Mouse (Mus musculus) testis, adult 2 months (tissue): ENCODE results near the gene Dpp6. TPM values are rescaled to one million over a fixed set of nuclear protein-coding genes. Genes with fewer than 3 reads are reported as not detected.

Experiments
- H3K27ac ChIP-seq: fragments of 200-500 bp; 2 replicates; pipeline ENCODE4 v1.5.1; 2012; ENCODE audit warnings: low read depth, low read length; ENCODE audit not compliant: control insufficient read depth, insufficient read depth
- H3K27me3 ChIP-seq: fragments of 200-500 bp; 2 replicates; pipeline ENCODE4 v1.6.1; 2012; ENCODE audit warnings: mild to moderate bottlenecking, low read length, moderate library complexity; ENCODE audit not compliant: control insufficient read depth, insufficient read depth
- H3K36me3 ChIP-seq: fragments of 200-500 bp; 2 replicates; pipeline ENCODE4 v1.6.1; 2012; ENCODE audit warnings: mild to moderate bottlenecking, low read length; ENCODE audit not compliant: control insufficient read depth, insufficient read depth
- H3K4me1 ChIP-seq: fragments of 200-500 bp; 2 replicates; pipeline ENCODE4 v1.6.1; 2012; ENCODE audit warnings: low read length; ENCODE audit not compliant: control insufficient read depth, insufficient read depth
- H3K4me3 ChIP-seq: fragments of 200-500 bp; 2 replicates; pipeline ENCODE4 v1.5.1; 2012; ENCODE audit warnings: low read depth, mild to moderate bottlenecking, low read length, moderate library complexity, mixed read lengths; ENCODE audit not compliant: control insufficient read depth
- CTCF ChIP-seq: fragments of 200-500 bp; IDR thresholded peaks from 2 replicates; pipeline ENCODE4 v1.5.1; 2012; ENCODE audit warnings: low read depth, mild to moderate bottlenecking, inconsistent platforms, low read length, moderate library complexity; ENCODE audit not compliant: control insufficient read depth, insufficient read depth, insufficient replicate concordance
- POLR2A ChIP-seq: fragments of 200-500 bp; IDR thresholded peaks from 2 replicates; pipeline ENCODE4 v1.6.1; 2012; ENCODE audit warnings: low read depth, mild to moderate bottlenecking, inconsistent platforms, low read length, moderate library complexity; ENCODE audit not compliant: control insufficient read depth
- polyA plus RNA-seq: library from polyadenylated mRNA; depleted of rRNA; stranded (reverse); fragments of >200 nt; gene quantifications from 2 replicates; pipeline ENCODE4 v1.2.3, GENCODE M21; 2012

Gene Dpp6
- polyA plus RNA-seq, 1 experiment = 8.3 TPM

DNA sequence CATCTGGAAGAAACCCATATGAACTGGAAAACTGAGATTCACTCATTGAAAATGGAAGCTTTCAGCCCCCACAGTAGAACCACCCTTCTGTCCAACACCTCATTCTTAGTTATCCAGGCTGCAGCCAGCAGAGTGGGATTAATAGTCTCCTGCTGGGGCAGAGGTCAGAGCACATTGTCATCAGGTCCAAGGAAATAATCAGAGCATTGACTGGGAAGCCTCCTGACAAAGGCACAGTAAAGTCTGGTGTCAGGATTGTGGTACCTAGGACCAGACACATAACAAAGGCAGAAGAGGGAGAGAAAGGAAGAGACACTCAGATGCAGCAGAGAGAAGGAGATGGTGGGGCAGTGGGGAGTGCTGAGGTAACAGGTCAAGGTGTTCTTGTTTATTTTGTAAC, 93.3 kb downstream of the Dpp6 start:
- Histone ChIP-seq H3K36me3 (no peaks in the 10 kb centered on the region), H3K4me3 (no peak overlapping the region), H3K27me3 (no peaks in the 10 kb centered on the region), H3K27ac (no peak overlapping the region), H3K4me1 (no peaks in the 10 kb centered on the region)
- TF ChIP-seq POLR2A = no peak
- no peak for TF ChIP-seq CTCF

GRCm38 (mm10) chr5:26911965-26912364, 95.0 kb downstream of the Dpp6 start:
- no peaks in the 10 kb centered on the region for H3K27me3 ChIP-seq
- H3K4me3 ChIP-seq = no peak overlapping the region
- TF ChIP-seq POLR2A = no peak
- TF ChIP-seq CTCF = no peak
- no peaks in the 10 kb centered on the region for H3K4me1 ChIP-seq
- H3K36me3 ChIP-seq = no peaks in the 10 kb centered on the region
- no peak overlapping the region for H3K27ac ChIP-seq

GRCm38 (mm10) chr5:26918763-26919162, 101.8 kb downstream of the Dpp6 start:
- TF ChIP-seq CTCF (no peak), POLR2A (no peak)
- Histone ChIP-seq H3K27me3 (no peaks in the 10 kb centered on the region), H3K27ac (no peak overlapping the region), H3K36me3 (no peaks in the 10 kb centered on the region), H3K4me1 (no peaks in the 10 kb centered on the region), H3K4me3 (no peak overlapping the region)

GRCm38 (mm10) chr5:26924552-26924951, 107.5 kb downstream of the Dpp6 start:
- Histone ChIP-seq H3K27ac (no peak overlapping the region), H3K36me3 (no peaks in the 10 kb centered on the region), H3K27me3 (no peaks in the 10 kb centered on the region), H3K4me3 (no peak overlapping the region), H3K4me1 (no peaks in the 10 kb centered on the region)
- no peak for TF ChIP-seq POLR2A
- TF ChIP-seq CTCF = no peak

DNA sequence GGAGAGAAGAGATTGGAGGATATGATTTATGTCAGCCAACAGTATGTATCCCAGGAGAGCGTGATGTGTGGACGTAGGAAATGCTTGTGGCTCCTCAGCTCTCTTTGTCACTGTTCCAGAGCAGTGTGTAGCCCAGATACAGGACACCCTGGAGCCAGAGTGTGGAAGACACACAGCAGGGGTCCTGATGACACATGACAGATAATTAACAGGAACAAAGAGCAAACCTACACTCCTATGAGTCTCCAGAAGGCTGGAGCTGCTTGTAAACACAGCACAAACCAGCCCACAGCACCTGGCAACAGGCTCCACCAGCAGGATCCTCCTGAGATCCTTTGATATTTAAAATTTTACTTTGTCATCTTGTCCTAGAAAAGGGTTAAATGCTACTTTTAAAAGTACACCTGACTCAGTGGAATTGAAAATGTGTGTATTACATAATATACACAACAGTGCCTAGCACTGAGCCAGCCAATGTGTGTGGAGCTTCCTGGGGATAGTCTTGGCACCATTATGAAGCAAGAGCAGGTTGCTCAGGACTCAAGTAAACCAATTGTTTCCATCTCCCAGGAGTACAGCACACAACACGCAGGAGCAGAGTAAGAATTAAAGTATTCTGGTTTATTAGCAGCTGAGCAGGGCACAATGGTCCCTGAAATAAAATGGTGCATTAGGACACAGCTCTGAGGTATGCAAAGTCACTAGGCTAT, 115.6 kb downstream of the Dpp6 start:
- Histone ChIP-seq H3K36me3 (no peaks in the 10 kb centered on the region), H3K4me3 (no peak overlapping the region), H3K27ac (no peak overlapping the region), H3K27me3 (no peaks in the 10 kb centered on the region), H3K4me1 (no peaks in the 10 kb centered on the region)
- TF ChIP-seq POLR2A (no peak), CTCF (no peak)

GRCm38 (mm10) chr5:26934911-26935310, 117.9 kb downstream of the Dpp6 start:
- Histone ChIP-seq H3K36me3 (no peaks in the 10 kb centered on the region), H3K27me3 (no peaks in the 10 kb centered on the region), H3K4me1 (no peaks in the 10 kb centered on the region), H3K27ac (no peak overlapping the region), H3K4me3 (no peak overlapping the region)
- TF ChIP-seq POLR2A = no peak
- TF ChIP-seq CTCF = no peak

DNA sequence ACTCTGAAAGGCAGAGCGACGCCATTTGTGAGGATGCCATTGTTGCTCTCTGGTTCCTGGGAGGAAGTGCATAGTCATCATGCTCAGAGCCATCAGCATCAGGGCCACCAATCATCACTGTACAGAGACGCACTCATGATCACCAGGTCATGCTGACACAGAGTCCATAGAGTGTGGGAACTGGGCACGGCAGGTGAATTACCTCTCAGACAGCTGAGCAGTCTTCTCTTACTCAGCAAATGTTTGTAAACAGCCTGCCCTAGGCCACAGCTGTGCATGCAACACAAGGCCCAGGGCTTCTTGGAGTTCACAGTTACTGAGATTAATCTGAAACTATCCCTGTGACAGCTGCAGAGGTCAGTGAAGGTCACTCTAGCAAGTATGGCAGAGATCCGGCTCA, 124.5 kb downstream of the Dpp6 start:
- Histone ChIP-seq H3K36me3 (no peaks in the 10 kb centered on the region), H3K27me3 (no peaks in the 10 kb centered on the region), H3K27ac (no peak overlapping the region), H3K4me3 (no peak overlapping the region), H3K4me1 (no peaks in the 10 kb centered on the region)
- no peak for TF ChIP-seq POLR2A
- TF ChIP-seq CTCF = no peak

GRCm38 (mm10) chr5:26945169-26945920, 128.3 kb downstream of the Dpp6 start:
- TF ChIP-seq CTCF (no peak), POLR2A (no peak)
- no peak overlapping the region for H3K4me3 ChIP-seq
- no peaks in the 10 kb centered on the region for H3K4me1 ChIP-seq
- H3K36me3 ChIP-seq = no peaks in the 10 kb centered on the region
- no peak overlapping the region for H3K27ac ChIP-seq
- no peaks in the 10 kb centered on the region for H3K27me3 ChIP-seq
